Mouse (Mus musculus) hindbrain, embryonic 11.5 days (tissue): ENCODE data around the gene Angptl3. TPM values are rescaled to one million over a fixed set of nuclear protein-coding genes. Genes with fewer than 3 reads are reported as not detected.

Experiments
- ATAC-seq: fragments of 200-750 bp; cut with Nextera tagmentation; 2 replicates; pipeline ENCODE4 v1.8.0; 2017; ENCODE audit warnings: mild to moderate bottlenecking, moderate TSS enrichment, moderate library complexity; ENCODE audit not compliant: low FRiP score
- DNase-seq: peaks from one replicate; pipeline ENCODE4 v3.0.0-alpha.2; 2015; ENCODE audit warnings: low spot score
- H3K27ac ChIP-seq: fragments of 300-500 bp; sonication (generic); 2 replicates; pipeline ENCODE4 v1.5.1; 2014; ENCODE audit warnings: mild to moderate bottlenecking, low read depth, low read length
- H3K27me3 ChIP-seq: fragments of 300-500 bp; sonication (generic); 2 replicates; pipeline ENCODE4 v1.6.1; 2014; ENCODE audit warnings: mild to moderate bottlenecking, low read length, moderate library complexity, mixed read lengths; ENCODE audit not compliant: control insufficient read depth, insufficient read depth
- H3K36me3 ChIP-seq: fragments of 300-500 bp; sonication (generic); 2 replicates; pipeline ENCODE4 v1.6.1; 2014; ENCODE audit warnings: mild to moderate bottlenecking, low read length, moderate library complexity, mixed read lengths; ENCODE audit not compliant: control insufficient read depth, insufficient read depth
- H3K4me1 ChIP-seq: fragments of 300-500 bp; sonication (generic); replicated peaks from 2 replicates; pipeline ENCODE4 v1.6.1; 2014; ENCODE audit warnings: low read length, mixed read lengths; ENCODE audit not compliant: control insufficient read depth, insufficient read depth
- H3K4me2 ChIP-seq: fragments of 300-500 bp; sonication (generic); replicated peaks from 2 replicates; pipeline ENCODE4 v1.6.1; 2014; ENCODE audit warnings: mild to moderate bottlenecking, low read depth, low read length
- H3K4me3 ChIP-seq: fragments of 300-500 bp; sonication (generic); 2 replicates; pipeline ENCODE4 v1.5.1; 2014; ENCODE audit warnings: low read depth, low read length
- H3K9ac ChIP-seq: fragments of 300-500 bp; sonication (generic); 2 replicates; pipeline ENCODE4 v1.6.1; 2014; ENCODE audit warnings: low read depth, low read length
- H3K9me3 ChIP-seq: fragments of 300-500 bp; sonication (generic); 2 replicates; pipeline ENCODE4 v1.6.1; 2016; ENCODE audit warnings: low read length; ENCODE audit not compliant: control insufficient read depth
- WGBS: fragments of 180-500 bp; shearing (Covaris S2); extraction: QIAGEN DNeasy Blood & Tissue Kit; methylation state at CpG from one replicate; pipeline ENCODE4 v1.1.7; 2014; 5-methylcytosine and 5-hydroxymethylcytosine counted together
- polyA plus RNA-seq: library from polyadenylated mRNA; unstranded; fragments of >200 nt; fragmentation: Nextera tagmentation; extraction: Ambion mirVana; gene quantifications from 2 replicates; pipeline ENCODE4 v1.2.1, GENCODE M21; 2014

Gene Angptl3
- polyA plus RNA-seq, 1 experiment from 2014 or later, result 1.5 TPM

GRCm38 (mm10) chr4:99091151-99091701, 60.5 kb downstream of the Angptl3 start:
- Histone ChIP-seq H3K27ac (no peak overlapping the region), H3K4me1 (no peaks in the 10 kb centered on the region), H3K9ac (no peak overlapping the region), H3K4me3 (no peak overlapping the region), H3K9me3 (no peaks in the 10 kb centered on the region), H3K36me3 (no peaks in the 10 kb centered on the region), H3K27me3 (no peaks in the 10 kb centered on the region), H3K4me2 (no peak overlapping the region)
- ATAC-seq (no peak), DNase-seq (no peak)
- 60% methylated on average over 3 of the region's 3 CpGs for WGBS

- Histone ChIP-seq H3K36me3 (no peaks in the 10 kb centered on the region), H3K9ac (no peak overlapping the region), H3K4me3 (no peak overlapping the region), H3K4me1 (no peaks in the 10 kb centered on the region), H3K4me2 (no peak overlapping the region), H3K9me3 (no peaks in the 10 kb centered on the region), H3K27me3 (no peaks in the 10 kb centered on the region), H3K27ac (no peak overlapping the region)
- ATAC-seq, result no peak
- 81% methylated on average over 3 of the region's 3 CpGs for WGBS
- DNase-seq, result no peak
These were observed 61.0 kb downstream of the Angptl3 start for GRCm38 (mm10) chr4:99091777-99092176.

Other genes starting within 250 kb of the Angptl3 start
- gene Kank4, start 213.4 kb upstream of the Angptl3 start, polyA plus RNA-seq, result 1.4 and 1.7 TPM in 2 replicates
- gene I0C0044D17Rik, start 207.1 kb upstream of the Angptl3 start, polyA plus RNA-seq, result not detected in 2 replicates
- 112 and 115 TPM in 2 replicates for gene Usp1, start 107.1 kb upstream of the Angptl3 start, polyA plus RNA-seq
- 104 and 110 TPM in 2 replicates for gene Dock7, start 90.0 kb downstream of the Angptl3 start, polyA plus RNA-seq
- gene Atg4c, start 163.0 kb downstream of the Angptl3 start, polyA plus RNA-seq, result 13.7 and 16.8 TPM in 2 replicates